Mouse (Mus musculus): ENCODE results near the gene Mta1. TPM values are rescaled to one million over a fixed set of nuclear protein-coding genes. Genes with fewer than 3 reads are reported as not detected.

Mta1 gene
- polyA plus RNA-seq (2015; fragmentation: Nextera tagmentation; extraction: Ambion mirVana) = 9.4 and 10.8 TPM in 2 replicates

GRCm38 (mm10) chr12:113097749-113098281 lies at the start of gene Mta1:
Gene Mta1 (plus strand): TSS chr12:113098278.

GRCm38 (mm10) chr12:113074329-113075062 lies 23.6 kb upstream of the Mta1 start, which contains the start of gene Tex22:
Gene Tex22 (plus strand): TSS chr12:113074502.

GRCm38 (mm10) chr12:113139908-113140615 lies 42.0 kb downstream of the Mta1 start, which contains the start of gene Crip2:
Gene Crip2 (plus strand): TSS chr12:113140236.

GRCm38 (mm10) chr12:113146112-113147057 lies 48.3 kb downstream of the Mta1 start, which contains the start of gene Crip1:
Gene Crip1 (plus strand): TSS chr12:113146316.

GRCm38 (mm10) chr12:113155887-113156539 lies 57.9 kb downstream of the Mta1 start, which contains the start of gene Tedc1:
Gene Tedc1 (plus strand): TSS chr12:113156421.

DNA sequence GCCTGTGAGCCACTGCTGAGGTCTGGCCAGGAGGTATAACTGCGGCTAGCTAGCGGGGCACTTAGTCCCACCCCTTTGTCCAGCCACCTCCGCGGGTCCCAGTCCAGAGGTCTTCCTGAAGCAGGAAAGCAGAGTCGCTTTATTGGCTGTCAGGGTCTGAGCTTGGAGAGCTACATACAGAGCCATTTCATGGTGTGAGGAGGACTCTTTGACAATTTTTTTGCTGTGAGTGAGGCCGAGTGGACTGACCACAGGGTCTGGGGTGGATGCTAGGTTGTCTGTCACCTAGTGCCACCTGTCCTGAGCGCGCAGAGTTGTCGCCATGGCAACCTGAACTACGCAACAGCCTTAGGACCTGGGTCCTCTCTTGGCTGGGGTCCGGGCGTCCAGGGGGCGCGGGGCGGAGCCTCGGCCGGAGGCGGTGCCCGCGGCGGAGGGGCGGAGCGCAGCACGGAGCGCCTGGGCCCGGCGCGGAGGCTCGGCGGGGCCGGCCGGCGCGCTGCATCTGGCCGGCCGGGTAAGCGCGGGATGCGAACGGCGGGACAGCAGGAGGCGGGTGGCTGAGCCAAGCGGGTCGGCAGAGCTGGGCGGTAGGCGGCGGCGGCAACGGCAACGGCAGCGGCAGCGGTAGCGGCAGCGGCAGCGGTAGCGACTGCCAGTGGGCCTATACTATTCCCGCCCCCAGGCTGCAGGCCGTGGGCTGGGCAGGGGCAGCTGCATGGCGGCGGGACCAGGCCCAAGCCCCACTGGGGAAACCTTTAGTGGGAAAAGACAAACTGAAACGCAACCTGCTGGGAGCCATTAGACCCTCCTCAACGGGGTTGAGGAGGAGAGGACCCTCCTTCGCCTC lies 87.6 kb downstream of the Mta1 start, which contains the start of gene Tmem121:
Tmem121 (plus strand) TSS at position 489 of the 850 bp plus-strand sequence.

Small RNA genes within 50 kb of the gene (microRNA-seq; reads per million reads assigned to microRNA genes)
- not detected for gene Gm44471 (ENCODE audit: borderline replicate concordance, insufficient number of aligned reads)

Other genes starting within 250 kb of the Mta1 start
- 0.07 and 0.13 TPM in 2 replicates for gene Gpr132, start 230.1 kb upstream of the Mta1 start, polyA plus RNA-seq (2015; fragmentation: Nextera tagmentation; extraction: Ambion mirVana)
- 1.6 and 2.5 TPM in 2 replicates for gene Jag2, start 168.5 kb upstream of the Mta1 start, polyA plus RNA-seq (2015; fragmentation: Nextera tagmentation; extraction: Ambion mirVana)
- 121 and 138 TPM in 2 replicates for gene Nudt14, start 156.2 kb upstream of the Mta1 start, polyA plus RNA-seq (2015; fragmentation: Nextera tagmentation; extraction: Ambion mirVana)
- gene Btbd6, start 121.8 kb upstream of the Mta1 start, polyA plus RNA-seq (2015; fragmentation: Nextera tagmentation; extraction: Ambion mirVana) = 19.2 and 26.7 TPM in 2 replicates
- 28.1 and 39.0 TPM in 2 replicates for gene Brf1, start 97.6 kb upstream of the Mta1 start, polyA plus RNA-seq (2015; fragmentation: Nextera tagmentation; extraction: Ambion mirVana)
- 10.8 and 12.3 TPM in 2 replicates for gene Pacs2, start 83.8 kb upstream of the Mta1 start, polyA plus RNA-seq (2015; fragmentation: Nextera tagmentation; extraction: Ambion mirVana)
- not detected in 2 replicates for gene Tex22, start 23.8 kb upstream of the Mta1 start, polyA plus RNA-seq (2015; fragmentation: Nextera tagmentation; extraction: Ambion mirVana)
- 96.2 and 132 TPM in 2 replicates for gene Crip2, start 42.0 kb downstream of the Mta1 start, polyA plus RNA-seq (2015; fragmentation: Nextera tagmentation; extraction: Ambion mirVana)
- 611 and 903 TPM in 2 replicates for gene Crip1, start 48.0 kb downstream of the Mta1 start, polyA plus RNA-seq (2015; fragmentation: Nextera tagmentation; extraction: Ambion mirVana)
- gene Tedc1, start 58.1 kb downstream of the Mta1 start, polyA plus RNA-seq (2015; fragmentation: Nextera tagmentation; extraction: Ambion mirVana) = 5.8 and 6.5 TPM in 2 replicates
- gene Tmem121, start 87.7 kb downstream of the Mta1 start, polyA plus RNA-seq (2015; fragmentation: Nextera tagmentation; extraction: Ambion mirVana) = 12.3 and 19.7 TPM in 2 replicates